Mouse (Mus musculus) activated CD4-positive, CD25-positive, alpha-beta regulatory T cell, adult 4 months (primary cell): ENCODE measurements around the gene Prkch. TPM values are rescaled to one million over a fixed set of nuclear protein-coding genes. Genes with fewer than 3 reads are reported as not detected.

Experiments
- ATAC-seq: one replicate; pipeline ENCODE4 v1.8.0; 2017
- polyA plus RNA-seq, 2 experiments: library from polyadenylated mRNA; unstranded; fragments of 100-300 nt; shearing (Covaris generic); gene quantifications; one replicate each; pipeline ENCODE4 v1.2.1; 2017

Gene Prkch
- polyA plus RNA-seq, 2 experiments from 2014 or later, result 80.9 to 82.1 TPM

- ATAC-seq, result no peak
Measured at GRCm38 (mm10) chr12:73583813-73584609, 585 bp upstream of the Prkch start.

GRCm38 (mm10) chr12:73585241-73585801, 725 bp downstream of the Prkch start:
- ATAC-seq, result no peak

GRCm38 (mm10) chr12:73585850-73586249, 1.3 kb downstream of the Prkch start:
- no peak for ATAC-seq

GRCm38 (mm10) chr12:73587262-73587661, 2.7 kb downstream of the Prkch start:
- no peak for ATAC-seq

- ATAC-seq, result no peak
Measured at GRCm38 (mm10) chr12:73590627-73591276, 6.2 kb downstream of the Prkch start.

- ATAC-seq, result no peak
Measured at GRCm38 (mm10) chr12:73591625-73592024, 7.0 kb downstream of the Prkch start.

GRCm38 (mm10) chr12:73593021-73593798, 8.6 kb downstream of the Prkch start:
- ATAC-seq, result peak; percentile 40

GRCm38 (mm10) chr12:73594177-73594745, 9.7 kb downstream of the Prkch start:
- ATAC-seq, result no peak

GRCm38 (mm10) chr12:73595226-73595625, 10.6 kb downstream of the Prkch start:
- ATAC-seq, result peak; percentile 46

GRCm38 (mm10) chr12:73598241-73598640, 13.6 kb downstream of the Prkch start:
- ATAC-seq, result peak; percentile 64

GRCm38 (mm10) chr12:73600457-73600856, 15.9 kb downstream of the Prkch start:
- ATAC-seq, result no peak

- no peak for ATAC-seq
Measured at GRCm38 (mm10) chr12:73602974-73603373, 18.4 kb downstream of the Prkch start.

GRCm38 (mm10) chr12:73603653-73604052, 19.1 kb downstream of the Prkch start:
- peak; percentile 65 for ATAC-seq

- ATAC-seq, result peak; percentile 50
Measured at GRCm38 (mm10) chr12:73604762-73605161, 20.2 kb downstream of the Prkch start.

GRCm38 (mm10) chr12:73605174-73605573, 20.6 kb downstream of the Prkch start:
- ATAC-seq, result peak; percentile 25

GRCm38 (mm10) chr12:73607381-73608064, 22.9 kb downstream of the Prkch start:
- ATAC-seq, result no peak

- no peak for ATAC-seq
Measured at GRCm38 (mm10) chr12:73608065-73608397, 23.4 kb downstream of the Prkch start.

- ATAC-seq, result no peak
Measured at GRCm38 (mm10) chr12:73609262-73609661, 24.7 kb downstream of the Prkch start.

GRCm38 (mm10) chr12:73609676-73610545, 25.3 kb downstream of the Prkch start:
- ATAC-seq, result peak; percentile 40

GRCm38 (mm10) chr12:73610831-73611370, 26.3 kb downstream of the Prkch start:
- ATAC-seq, result peak; percentile 63

GRCm38 (mm10) chr12:73611741-73612140, 27.1 kb downstream of the Prkch start:
- ATAC-seq, result peak; percentile 40
